Mouse (Mus musculus) megakaryocyte, embryonic 14.5 days (primary cell): ENCODE measurements at regions not wholly inside any gene's neighbourhood (a gene's known extent, or its start where the extent isn't known, plus 50 kb on each side); places are given as distances from the start of the nearest gene placed in this dataset.

Source experiments
- FLI1 ChIP-seq: IDR thresholded peaks from 2 replicates; pipeline ENCODE4 v1.6.1; 2012; ENCODE audit warnings: low read length, inconsistent platforms, mixed read lengths
- GATA1 ChIP-seq: IDR thresholded peaks from 3 replicates; pipeline ENCODE4 v1.6.1; 2012; ENCODE audit warnings: mixed read lengths, low read length, inconsistent platforms, borderline replicate concordance

- TF ChIP-seq GATA1 (no peak), FLI1 (no peak)
These were observed 116.2 kb downstream of the Cxcl12 start for GRCm38 (mm10) chr6:117284376-117285106.
